Mouse (Mus musculus) G1E (cell line): ENCODE data around the gene Osbpl11.

Source experiments
- CTCF ChIP-seq: IDR thresholded peaks from 2 replicates; pipeline ENCODE4 v1.5.1; 2012; ENCODE audit warnings: low read depth, low read length, inconsistent platforms, mixed read lengths
- GATA1 ChIP-seq: IDR thresholded peaks from 2 replicates; pipeline ENCODE4 v1.6.1; 2012; ENCODE audit warnings: borderline replicate concordance, low read length, inconsistent platforms, mixed read lengths
- TAL1 ChIP-seq: conservative IDR thresholded peaks from 2 replicates; pipeline ENCODE4 v1.6.1; 2012; ENCODE audit warnings: low read depth, low read length, inconsistent platforms, mixed read lengths

DNA sequence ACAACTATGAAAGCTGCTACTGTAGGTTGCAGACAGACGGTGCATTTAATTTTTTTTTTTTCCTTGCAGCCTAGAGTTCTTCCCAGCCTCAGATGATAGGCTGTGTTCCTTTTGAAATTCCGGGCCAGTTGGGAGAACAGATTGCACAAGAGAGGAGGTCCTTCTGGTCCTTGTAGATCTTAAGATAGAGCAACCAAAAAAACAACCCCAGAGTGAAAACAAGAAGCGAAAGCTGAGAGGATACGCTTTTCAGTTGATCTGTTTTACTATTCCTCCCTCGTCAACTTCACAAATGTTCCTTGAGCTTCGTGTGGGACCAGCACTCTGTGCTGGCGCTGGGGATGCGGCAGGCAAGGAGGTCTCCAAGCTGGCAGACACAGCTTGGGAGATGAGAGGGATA, 33.3 kb upstream of the Osbpl11 start:
- TF ChIP-seq CTCF, result no peak
- no peak for TF ChIP-seq TAL1
- TF ChIP-seq GATA1, result no peak
